7 mouse cellular contexts compared by ENCODE assay signal in genomic region chr1:43447602-43448287, GRCm38 (mm10). TPM values are rescaled to one million over a fixed set of nuclear protein-coding genes. Genes with fewer than 3 reads are reported as not detected.
DNase-seq lines count a peak whose midpoint lies in the region; ATAC-seq and TF ChIP-seq lines count a peak whose summit lies in the region.

No protein-coding gene starts in this region.

- no peaks in the 10 kb centered on the region for H3K9me3 ChIP-seq in lung, embryonic 14.5 days (ENCODE audit: low read depth, low read length)
- H3K9me3 ChIP-seq in forebrain, embryonic 14.5 days (replicated peaks; ENCODE audit: control insufficient read depth, low read length), result no peaks in the 10 kb centered on the region
- no peaks in the 10 kb centered on the region for H3K9me3 ChIP-seq in limb, embryonic 14.5 days (ENCODE audit: control insufficient read depth, low read length)

- no peak for TF ChIP-seq POLR2A in limb, embryonic 14.5 days (IDR thresholded peaks at IDR 0.05; ENCODE audit: borderline replicate concordance, extremely low read depth, insufficient read depth, insufficient read length)

- WGBS in lung, embryonic 14.5 days, result 37% methylated on average over 9 of the region's 9 CpGs
- 57% methylated on average over 9 of the region's 9 CpGs for whole genome bisulfite sequencing in forebrain, embryonic 14.5 days
- 29% methylated on average over 9 of the region's 9 CpGs for WGBS in limb, embryonic 14.5 days

- no peak for ATAC-seq in lung, embryonic 14.5 days (ENCODE audit: insufficient read depth)
- no peak for ATAC-seq in forebrain, embryonic 14.5 days
- no peak for ATAC-seq in limb, embryonic 14.5 days (ENCODE audit: low FRiP score, low read depth)

- no peak for TF ChIP-seq CTCF in lung, embryonic 14.5 days (IDR thresholded peaks at IDR 0.05; ENCODE audit: low read depth)

- H3K4me2 ChIP-seq in lung, embryonic 14.5 days, result peak overlapping the region; percentile 93
- H3K4me2 ChIP-seq in forebrain, embryonic 14.5 days (ENCODE audit: low read length), result peak overlapping the region; percentile 82
- H3K4me2 ChIP-seq in limb, embryonic 14.5 days (replicated peaks; ENCODE audit: low read depth, low read length, severe bottlenecking), result peak overlapping the region; percentile 91

- H3K27ac ChIP-seq in lung, embryonic 14.5 days (ENCODE audit: low read depth), result no peak overlapping the region
- no peak overlapping the region for H3K27ac ChIP-seq in forebrain, embryonic 14.5 days (ENCODE audit: low read depth, low read length)
- H3K27ac ChIP-seq in limb, embryonic 14.5 days (replicated peaks; ENCODE audit: low read depth, low read length), result no peak overlapping the region

- H3K27me3 ChIP-seq in lung, embryonic 14.5 days (ENCODE audit: insufficient read depth, low read length), result no peaks in the 10 kb centered on the region
- H3K27me3 ChIP-seq in forebrain, embryonic 14.5 days (replicated peaks; ENCODE audit: control insufficient read depth, insufficient read depth, low read length), result no peaks in the 10 kb centered on the region
- no peaks in the 10 kb centered on the region for H3K27me3 ChIP-seq in limb, embryonic 14.5 days (ENCODE audit: control insufficient read depth, insufficient read depth, low read length)

- H3K4me1 ChIP-seq in lung, embryonic 14.5 days (ENCODE audit: insufficient read depth), result peaks cover 23% of the 10 kb centered on the region
- peaks cover 21% of the 10 kb centered on the region for H3K4me1 ChIP-seq in forebrain, embryonic 14.5 days (ENCODE audit: control insufficient read depth, insufficient read depth, low read length)
- H3K4me1 ChIP-seq in limb, embryonic 14.5 days (ENCODE audit: control insufficient read depth, insufficient read depth, low read length), result peaks cover 18% of the 10 kb centered on the region

- H3K9ac ChIP-seq in lung, embryonic 14.5 days, result peak overlapping the region; percentile 96
- peak overlapping the region; percentile 98; the same call in 1 of the 2 replicates for H3K9ac ChIP-seq in forebrain, embryonic 14.5 days (ENCODE audit: low read length)
- peak overlapping the region; percentile 97 for H3K9ac ChIP-seq in limb, embryonic 14.5 days (ENCODE audit: low read depth, low read length, severe bottlenecking)

- peak; percentile 46 for DNase-seq in lung, embryonic 14.5 days
- no peak for DNase-seq in lung, postnatal 25 days (ENCODE audit: low spot score)
- no peak for DNase-seq in forebrain, embryonic 14.5 days (ENCODE audit: low spot score)
- no peak for DNase-seq in limb, embryonic 14.5 days (ENCODE audit: low spot score)
- peak; percentile 79 for DNase-seq in retina, postnatal 1 day
- DNase-seq in left cerebral cortex, postnatal 36 days (ENCODE audit: low spot score in 2 of 2), result no peak
- DNase-seq in thymus, postnatal 25 days, result no peak

- H3K4me3 ChIP-seq in lung, embryonic 14.5 days (ENCODE audit: low read depth, low read length), result peak overlapping the region; percentile 96
- H3K4me3 ChIP-seq in forebrain, embryonic 14.5 days (ENCODE audit: low read depth, low read length), result peak overlapping the region; percentile 96
- peak overlapping the region; percentile 97 for H3K4me3 ChIP-seq in limb, embryonic 14.5 days (replicated peaks; ENCODE audit: low read length)

- no peaks in the 10 kb centered on the region for H3K36me3 ChIP-seq in lung, embryonic 14.5 days (ENCODE audit: insufficient read depth)
- H3K36me3 ChIP-seq in forebrain, embryonic 14.5 days (ENCODE audit: control insufficient read depth, insufficient read depth, low read length), result no peaks in the 10 kb centered on the region
- no peaks in the 10 kb centered on the region for H3K36me3 ChIP-seq in limb, embryonic 14.5 days (ENCODE audit: control insufficient read depth, insufficient read depth, low read length)

- intact Hi-C loops in left cerebral cortex, postnatal 36 days (cut with DNase I), result loop anchor here (5.0 to 10.0 kb wide), 3 partner anchors 85 to 287 kb away; partner anchors contain the start of gene 1500015O10Rik

RNA-seq across cellular contexts. Expression of gene Nck2, which starts 3.4 kb away (rescaled TPM):
- 52.4 and 59.1 TPM in 2 replicates for polyA plus RNA-seq in lung, embryonic 14.5 days (2014; fragmentation: Nextera tagmentation; extraction: Ambion mirVana)
- polyA plus RNA-seq in forebrain, embryonic 14.5 days (2014; fragmentation: Nextera tagmentation; extraction: Ambion mirVana), result 37.4 and 44.5 TPM in 2 replicates
- 43.3 and 48.6 TPM in 2 replicates for polyA plus RNA-seq in limb, embryonic 14.5 days (2012; rRNA removed)
- 38.8 and 44.8 TPM in 2 replicates for polyA plus RNA-seq in limb, embryonic 14.5 days (2014; fragmentation: Nextera tagmentation; extraction: Ambion mirVana)
- 10 to 100 TPM; 38.7 to 38.8 TPM for total RNA-seq in left cerebral cortex, postnatal 36 days (2021)

Comparison
In these comparisons a context has a peak if more than half of its experiments do, and no peak if none do; other contexts are left out.
1. DNase-seq: peak in lung, embryonic 14.5 days (single experiment) and retina, postnatal 1 day (single experiment); none in lung, postnatal 25 days (single experiment), forebrain, embryonic 14.5 days (single experiment), limb, embryonic 14.5 days (single experiment), left cerebral cortex, postnatal 36 days (0 of 2) and thymus, postnatal 25 days (single experiment).
2. Peak in every context shown above with its lines, with median percentiles within 50 percentile points of each other: H3K4me2 ChIP-seq, H3K4me3 ChIP-seq and H3K9ac ChIP-seq.